Mouse (Mus musculus) activated CD4-positive, CD25-positive, alpha-beta regulatory T cell, adult 9 weeks (primary cell): ENCODE results near the gene Kdm4a. TPM values are rescaled to one million over a fixed set of nuclear protein-coding genes. Genes with fewer than 3 reads are reported as not detected.

Experiments
- polyA plus RNA-seq: library from polyadenylated mRNA; unstranded; fragments of 100-300 nt; shearing (Covaris generic); gene quantifications from one replicate; pipeline ENCODE4 v1.2.1, GENCODE M21; 2017

Gene Kdm4a
- 43.6 TPM for polyA plus RNA-seq

GRCm38 (mm10) chr4:118179467-118180300, at the start of gene Kdm4a:
Gene Kdm4a (minus strand): TSS chr4:118180043.

DNA sequence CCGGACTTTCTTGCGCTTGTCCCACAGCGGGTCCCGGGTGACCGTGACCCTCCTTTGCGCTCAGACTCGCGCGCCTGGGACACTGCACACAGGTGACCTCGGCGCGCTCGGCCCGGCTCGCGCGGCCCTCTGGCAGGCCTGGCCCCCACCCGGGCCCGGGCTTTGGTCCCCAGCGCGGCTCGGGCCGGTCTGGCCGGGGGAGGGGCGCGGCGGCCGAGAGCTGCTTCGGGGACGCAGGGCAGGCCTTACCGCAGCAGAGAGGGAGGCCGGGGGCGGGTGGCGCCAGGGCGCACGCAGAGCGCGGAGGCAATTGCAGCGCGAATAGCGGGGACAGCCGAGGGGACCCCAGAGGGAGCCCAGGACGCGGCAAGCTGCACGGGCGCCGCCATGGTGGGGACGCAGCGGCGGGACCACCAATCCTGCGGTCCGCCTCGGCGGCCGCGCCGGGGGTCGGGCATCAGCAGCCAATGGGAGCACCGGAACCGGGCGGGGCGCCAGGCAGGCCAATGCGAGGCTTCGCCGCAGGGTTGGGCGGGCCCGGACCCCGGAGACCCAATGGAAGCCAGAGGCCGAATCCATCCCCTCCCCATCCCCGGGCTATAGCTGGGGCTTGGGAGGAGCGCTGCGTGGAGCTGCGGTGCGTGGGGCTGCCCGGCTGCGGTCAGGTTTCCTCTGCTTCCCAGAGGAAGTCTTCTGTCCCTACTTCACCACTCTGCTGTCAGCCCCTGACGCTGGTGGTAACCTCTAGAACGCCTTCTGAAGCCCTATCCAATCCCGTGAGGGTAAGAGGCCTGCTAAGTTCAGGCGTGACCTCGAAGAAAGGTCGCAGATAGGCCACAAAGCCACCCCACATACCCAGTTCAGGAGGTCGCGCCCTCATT, 45.1 kb downstream of the Kdm4a start, which contains the start of gene St3gal3:
Gene St3gal3, minus strand, starts transcription at position 430 of the 881 bp plus-strand sequence.

Other genes starting within 250 kb of the Kdm4a start
- gene St3gal3, start 45.1 kb downstream of the Kdm4a start, polyA plus RNA-seq = 1.0 TPM
- gene Ptprf, start 111.4 kb upstream of the Kdm4a start, polyA plus RNA-seq = 0.55 TPM
- gene Szt2, start 229.2 kb upstream of the Kdm4a start, polyA plus RNA-seq = 20.9 TPM
- 128 TPM for gene Med8, start 229.3 kb upstream of the Kdm4a start, polyA plus RNA-seq
- 172 TPM for gene Elovl1, start 248.1 kb upstream of the Kdm4a start, polyA plus RNA-seq